Mouse (Mus musculus) embryonic facial prominence, embryonic 12.5 days (tissue): Measurements from ENCODE around the gene Gm49342. TPM values are rescaled to one million over a fixed set of nuclear protein-coding genes. Genes with fewer than 3 reads are reported as not detected.
A peak's percentile ranks its signal among the peaks of the same experiment; 100 is the strongest.
"Not testable (repeated sequence)": the region's sequence is repeated elsewhere in the genome, so short reads cannot be mapped to it uniquely, and the experiment has no call there.

Experiments
- ATAC-seq: fragments of 200-750 bp; cut with Nextera tagmentation; 2 replicates; pipeline ENCODE4 v1.8.0; 2017; ENCODE audit not compliant: insufficient number of reproducible peaks, insufficient read depth, low FRiP score, low TSS enrichment
- H3K27ac ChIP-seq: fragments of 300-500 bp; sonication (generic); 2 replicates; pipeline ENCODE4 v1.5.1; 2016; ENCODE audit warnings: mild to moderate bottlenecking
- H3K27me3 ChIP-seq: fragments of 300-500 bp; sonication (generic); 2 replicates; pipeline ENCODE4 v1.6.1; 2016; ENCODE audit warnings: mild to moderate bottlenecking, moderate library complexity
- H3K36me3 ChIP-seq: fragments of 300-500 bp; sonication (generic); 2 replicates; pipeline ENCODE4 v1.6.1; 2016; ENCODE audit warnings: mild to moderate bottlenecking
- H3K4me1 ChIP-seq: fragments of 300-500 bp; sonication (generic); 2 replicates; pipeline ENCODE4 v1.6.1; 2016
- H3K4me2 ChIP-seq: fragments of 300-500 bp; sonication (generic); replicated peaks from 2 replicates; pipeline ENCODE4 v1.6.1; 2016; ENCODE audit warnings: mild to moderate bottlenecking, moderate library complexity
- H3K4me3 ChIP-seq: fragments of 300-500 bp; sonication (generic); 2 replicates; pipeline ENCODE4 v1.5.1; 2016; ENCODE audit warnings: mild to moderate bottlenecking
- H3K9ac ChIP-seq: fragments of 300-500 bp; sonication (generic); 2 replicates; pipeline ENCODE4 v1.6.1; 2016; ENCODE audit warnings: mild to moderate bottlenecking, moderate library complexity
- H3K9me3 ChIP-seq: fragments of 300-500 bp; sonication (generic); 2 replicates; pipeline ENCODE4 v1.6.1; 2016; ENCODE audit warnings: mild to moderate bottlenecking, moderate library complexity
- WGBS: fragments of 180-500 bp; shearing (Covaris S2); methylation state at CpG from one replicate; pipeline ENCODE4 v1.1.7; 2016; 5-methylcytosine and 5-hydroxymethylcytosine counted together
- polyA plus RNA-seq: library from polyadenylated mRNA; unstranded; fragments of >200 nt; fragmentation: Nextera tagmentation; extraction: Ambion mirVana; gene quantifications from 2 replicates; pipeline ENCODE4 v1.2.1, GENCODE M21; 2016

Gene Gm49342
- polyA plus RNA-seq, 1 experiment from 2014 or later, result not detected

DNA sequence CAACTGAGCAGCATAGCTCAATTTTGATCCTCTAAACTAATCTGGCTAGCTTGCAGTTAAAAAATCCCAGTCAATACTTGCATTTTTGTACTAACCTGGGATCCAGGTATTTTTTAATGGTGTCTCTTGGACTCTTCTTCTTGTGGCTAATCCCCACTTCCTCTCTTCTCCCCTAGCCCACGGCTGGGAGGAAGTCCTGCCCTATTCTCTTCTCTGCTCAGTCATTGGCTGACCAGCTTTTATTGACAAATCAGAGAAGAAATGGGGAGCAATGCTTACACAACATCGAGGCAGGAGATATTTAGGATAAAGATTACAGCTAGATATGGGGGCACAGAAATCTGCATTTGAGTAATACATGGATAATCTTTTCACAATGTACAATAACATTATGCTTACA is 5.4 kb upstream of the Gm49342 start:
- H3K9me3 ChIP-seq, result no peaks in the 10 kb centered on the region
- ATAC-seq, result no peak
- no peak overlapping the region for H3K4me3 ChIP-seq
- no peaks in the 10 kb centered on the region for H3K4me1 ChIP-seq
- no peaks in the 10 kb centered on the region for H3K36me3 ChIP-seq
- H3K27ac ChIP-seq, result no peak overlapping the region
- no peak overlapping the region for H3K9ac ChIP-seq
- 38% methylated on average over 2 of the region's 2 CpGs for whole genome bisulfite sequencing
- no peaks in the 10 kb centered on the region for H3K27me3 ChIP-seq
- H3K4me2 ChIP-seq, result no peak overlapping the region

GRCm38 (mm10) chr14:50944668-50945033 is 334 bp downstream of the Gm49342 start:
- not testable (repeated sequence) for H3K9me3 ChIP-seq, H3K36me3 ChIP-seq, H3K4me1 ChIP-seq, H3K27me3 ChIP-seq
- Histone ChIP-seq H3K4me3 (peak overlapping the region; percentile 42), H3K27ac (peak overlapping the region; percentile 86), H3K4me2 (peak overlapping the region; percentile 65), H3K9ac (peak overlapping the region; percentile 62)
- under 1% methylated on average over 15 of the region's 15 CpGs for WGBS
- peak; percentile 96 for ATAC-seq

DNA sequence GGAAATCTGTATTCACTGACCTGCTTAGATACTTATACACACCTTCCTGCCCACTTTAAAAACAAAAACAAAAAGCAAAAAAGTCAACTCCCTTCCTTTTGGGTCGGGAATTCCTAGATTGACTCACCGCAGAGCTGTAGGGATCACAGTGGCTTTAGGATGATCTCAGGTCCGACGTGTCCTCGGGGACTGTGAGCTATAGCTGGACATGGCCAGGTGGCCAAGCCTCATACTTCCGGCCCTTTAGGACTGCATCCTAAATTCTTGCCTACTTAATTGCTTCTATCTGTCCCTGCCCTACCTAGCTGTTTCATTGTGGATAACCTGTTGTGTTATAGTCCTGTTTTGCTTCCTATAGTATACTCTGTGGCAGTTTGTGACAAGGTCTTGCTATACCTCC is 764 bp downstream of the Gm49342 start:
- not testable (repeated sequence) for H3K4me1 ChIP-seq, H3K27me3 ChIP-seq, H3K36me3 ChIP-seq, ATAC-seq, H3K9me3 ChIP-seq
- peak overlapping the region; percentile 62 for H3K9ac ChIP-seq
- peak overlapping the region; percentile 42 for H3K4me3 ChIP-seq
- 8% methylated on average over 6 of the region's 6 CpGs for WGBS
- peak overlapping the region; percentile 86 for H3K27ac ChIP-seq
- peak overlapping the region; percentile 65 for H3K4me2 ChIP-seq

GRCm38 (mm10) chr14:50945526-50945925 is 1.2 kb downstream of the Gm49342 start:
- H3K9ac ChIP-seq, ATAC-seq, H3K27ac ChIP-seq, H3K36me3 ChIP-seq, H3K4me1 ChIP-seq, H3K9me3 ChIP-seq, H3K27me3 ChIP-seq: not testable (repeated sequence)
- WGBS, result 30% methylated on average over 3 of the region's 3 CpGs
- peak overlapping the region; percentile 42 for H3K4me3 ChIP-seq
- peak overlapping the region; percentile 65 for H3K4me2 ChIP-seq

DNA sequence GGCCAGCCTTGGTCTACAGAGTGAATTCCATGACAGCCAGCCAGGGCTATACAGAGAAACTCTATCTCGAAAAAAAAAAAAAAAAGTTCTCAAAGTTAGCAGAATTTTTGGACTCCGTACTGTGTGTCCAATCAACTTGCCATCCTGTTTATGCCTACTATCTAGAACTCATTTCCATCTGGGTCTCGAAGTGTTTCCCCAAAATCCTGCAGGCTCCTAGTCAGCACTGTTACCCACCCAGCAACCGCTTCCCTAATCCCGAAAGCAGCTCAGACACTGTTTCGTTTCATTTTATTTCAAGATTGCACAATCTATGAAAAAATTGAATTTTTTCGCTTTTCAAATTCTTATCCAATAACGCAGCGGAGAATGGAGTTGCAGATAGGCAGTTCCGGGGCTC is 11.2 kb downstream of the Gm49342 start:
- 89% methylated on average over 10 of the region's 10 CpGs for WGBS
- no peak for ATAC-seq
- no peak overlapping the region for H3K27ac ChIP-seq

DNA sequence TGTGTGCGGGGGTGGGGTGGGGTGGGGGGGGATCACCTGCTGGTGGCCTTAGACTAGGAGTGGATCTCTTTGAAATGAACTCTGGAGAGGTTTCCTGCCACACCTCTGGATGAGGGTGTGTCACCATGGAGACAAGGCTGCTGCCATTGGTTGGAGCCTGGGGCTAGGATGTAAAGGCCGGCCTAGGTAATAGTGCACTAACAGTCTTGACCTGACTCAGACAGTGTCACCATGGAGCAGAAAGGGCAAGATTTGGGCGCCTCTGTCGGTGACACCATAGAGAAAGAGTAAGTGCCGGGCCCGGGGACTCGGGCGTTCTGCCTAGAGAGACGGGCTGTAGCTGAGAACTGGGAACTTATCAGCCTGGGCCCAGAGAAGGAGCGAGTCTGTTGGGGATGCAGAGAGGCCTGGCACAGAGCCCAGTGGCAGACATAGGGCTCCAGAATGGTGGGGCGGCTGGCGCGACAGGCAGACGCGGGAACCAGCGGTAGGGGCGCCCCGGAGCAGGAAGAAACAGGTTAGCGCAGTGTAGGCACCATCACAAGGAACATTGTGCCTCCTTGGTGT is 11.7 kb downstream of the Gm49342 start, which contains the start of gene Pnp2:
Pnp2 (plus strand) TSS at position 51 of the 567 bp plus-strand sequence.
- not testable (repeated sequence) for H3K4me1 ChIP-seq, H3K9me3 ChIP-seq, H3K27ac ChIP-seq, H3K27me3 ChIP-seq, H3K9ac ChIP-seq, H3K36me3 ChIP-seq
- 6% methylated on average over 18 of the region's 19 CpGs for WGBS
- Histone ChIP-seq H3K4me3 (0 out of 2 replicates have a peak within 1 kb of the TSS, but pooled peaks have one; percentile 4), H3K4me2 (peak within 1 kb of the TSS; percentile 36)
- peak; percentile 75 for ATAC-seq

More for the DNA sequence above, 11.2 kb downstream of the Gm49342 start:
- Histone ChIP-seq H3K4me3 (no peak overlapping the region), H3K4me2 (no peak overlapping the region), H3K4me1 (no peaks in the 10 kb centered on the region), H3K9me3 (no peaks in the 10 kb centered on the region), H3K36me3 (peaks cover 8% of the 10 kb centered on the region), H3K9ac (no peak overlapping the region), H3K27me3 (no peaks in the 10 kb centered on the region)

- 76% methylated on average over 6 of the region's 6 CpGs for WGBS
- not testable (repeated sequence) for H3K9ac ChIP-seq, H3K27me3 ChIP-seq, H3K4me2 ChIP-seq, H3K4me1 ChIP-seq, H3K27ac ChIP-seq, H3K4me3 ChIP-seq, ATAC-seq, H3K36me3 ChIP-seq, H3K9me3 ChIP-seq
Measured at GRCm38 (mm10) chr14:50956724-50957123, 12.4 kb downstream of the Gm49342 start.

DNA sequence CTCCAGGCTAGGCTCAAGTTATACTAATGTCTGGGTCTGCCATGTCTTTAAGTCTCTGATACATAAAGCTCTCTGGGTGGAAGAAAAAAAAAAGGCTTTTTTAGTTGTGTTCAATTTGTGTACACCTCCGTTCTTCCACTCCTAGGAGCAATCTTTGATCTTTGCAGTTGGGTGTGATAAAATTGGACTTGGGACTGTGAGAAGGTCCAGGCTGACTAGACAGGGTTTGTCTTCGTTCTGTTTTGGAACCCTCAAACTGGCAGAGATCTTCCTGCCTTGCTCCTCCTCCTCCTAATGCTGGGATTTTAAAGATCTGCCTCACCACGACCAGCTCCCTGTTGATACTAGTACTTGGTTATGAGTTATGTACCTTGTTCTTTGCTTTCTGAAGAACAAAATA is 12.8 kb downstream of the Gm49342 start:
- whole genome bisulfite sequencing, result 69% methylated on average over 3 of the region's 3 CpGs

GRCm38 (mm10) chr14:50958289-50958995 is 14.1 kb downstream of the Gm49342 start:
- not testable (repeated sequence) for H3K27ac ChIP-seq, H3K4me2 ChIP-seq, H3K9me3 ChIP-seq, H3K9ac ChIP-seq, H3K36me3 ChIP-seq, H3K27me3 ChIP-seq, ATAC-seq, H3K4me3 ChIP-seq, H3K4me1 ChIP-seq
- 87% methylated on average over 5 of the region's 5 CpGs for WGBS

More for the DNA sequence above, 12.8 kb downstream of the Gm49342 start:
- H3K4me1 ChIP-seq, H3K36me3 ChIP-seq, H3K4me3 ChIP-seq, H3K27me3 ChIP-seq, H3K27ac ChIP-seq, H3K4me2 ChIP-seq, H3K9me3 ChIP-seq, H3K9ac ChIP-seq, ATAC-seq: not testable (repeated sequence)

DNA sequence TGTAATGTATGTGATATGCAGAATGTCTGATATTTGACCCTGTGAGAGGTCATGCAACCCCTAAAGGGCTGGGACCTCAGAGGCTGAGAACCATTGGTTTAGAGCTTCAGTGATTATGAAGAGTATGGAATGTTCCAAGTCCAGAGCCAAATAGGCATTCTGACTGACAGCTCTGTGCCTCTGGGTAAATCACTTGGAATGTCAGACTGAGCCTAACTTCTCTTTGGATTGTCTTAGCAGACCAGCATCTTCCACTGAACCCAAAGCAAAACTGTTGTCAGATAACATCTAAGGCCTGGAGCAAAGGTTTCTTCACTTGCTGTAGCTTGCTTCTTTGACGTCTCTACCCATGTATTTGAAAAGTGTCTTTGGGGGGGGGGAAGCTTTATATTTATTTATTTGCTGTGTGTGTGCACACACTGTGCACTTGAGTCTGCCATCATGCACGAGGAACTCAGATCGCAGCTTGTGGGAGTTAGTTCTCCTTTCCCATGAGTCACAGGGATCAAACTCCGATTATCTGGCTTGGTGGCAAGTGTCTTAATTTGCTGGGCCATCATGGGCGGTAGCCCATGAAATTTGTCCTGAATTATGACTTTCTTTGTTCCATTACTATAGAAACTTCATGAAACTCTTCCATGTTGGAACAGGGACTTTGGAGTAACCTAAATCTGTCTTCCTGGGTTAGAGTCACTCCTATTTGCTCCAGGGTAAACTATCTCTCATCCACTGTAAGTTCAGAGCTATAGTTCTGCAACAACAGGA is 24.1 kb downstream of the Gm49342 start:
- no peak overlapping the region for H3K9ac ChIP-seq
- H3K36me3 ChIP-seq, result no peaks in the 10 kb centered on the region
- ATAC-seq, result no peak
- no peaks in the 10 kb centered on the region for H3K4me1 ChIP-seq
- 72% methylated on average over 5 of the region's 5 CpGs for WGBS
- no peaks in the 10 kb centered on the region for H3K9me3 ChIP-seq
- no peak overlapping the region for H3K4me3 ChIP-seq
- H3K27ac ChIP-seq, result no peak overlapping the region
- no peak overlapping the region for H3K4me2 ChIP-seq
- H3K27me3 ChIP-seq, result no peaks in the 10 kb centered on the region

- Histone ChIP-seq H3K27ac (no peak overlapping the region), H3K9ac (no peak overlapping the region), H3K4me1 (no peaks in the 10 kb centered on the region), H3K4me2 (no peak overlapping the region), H3K4me3 (no peak overlapping the region), H3K36me3 (no peaks in the 10 kb centered on the region), H3K27me3 (no peaks in the 10 kb centered on the region), H3K9me3 (no peaks in the 10 kb centered on the region)
- WGBS, result 27% methylated on average over 1 of the region's 1 CpGs
- ATAC-seq, result no peak
Measured at GRCm38 (mm10) chr14:50969041-50969440, 24.7 kb downstream of the Gm49342 start.
